Comparison of ENCODE assay signal across 8 mouse cellular contexts in the genomic region with DNA sequence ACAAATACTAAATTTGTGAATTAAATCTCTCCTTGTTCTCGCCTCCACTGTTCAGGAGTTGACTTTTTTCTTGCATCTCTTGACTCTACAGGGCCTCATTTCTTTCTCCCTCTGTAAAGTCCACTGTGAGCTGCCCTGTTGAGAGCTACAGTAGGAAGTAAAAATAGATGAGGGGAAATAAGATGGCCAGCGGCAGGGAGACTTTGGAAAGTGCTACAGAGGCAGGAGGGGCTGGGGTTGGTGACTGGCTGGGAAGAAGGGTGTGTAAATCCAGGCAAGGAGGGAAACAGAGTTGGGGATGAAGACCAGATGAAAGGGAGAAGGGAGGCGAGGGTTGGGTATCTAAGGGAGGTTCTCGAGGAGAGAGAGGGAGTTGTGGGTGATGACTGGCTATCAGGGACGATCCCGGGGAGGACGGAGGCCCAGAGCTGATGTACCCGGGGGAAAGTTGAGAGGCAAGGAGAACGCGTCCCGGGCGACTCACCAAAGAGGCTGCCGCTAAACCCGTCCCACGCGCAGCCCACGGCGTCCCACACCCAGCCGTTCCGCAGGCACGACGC. TPM values are rescaled to one million over a fixed set of nuclear protein-coding genes. Genes with fewer than 3 reads are reported as not detected.
A peak's percentile ranks its signal among the peaks of the same experiment; 100 is the strongest.
DNase-seq lines count a peak whose midpoint lies in the region; ATAC-seq and TF ChIP-seq lines count a peak whose summit lies in the region.

No protein-coding gene starts in this region.

- H3K79me2 ChIP-seq in MEL (ENCODE audit: control insufficient read depth, insufficient read depth, low read length, poor library complexity) = peaks cover 6% of the 10 kb centered on the region

- no peak for TF ChIP-seq CTCF in MEL (IDR thresholded peaks at IDR 0.05 in 2 of 3, conservative IDR thresholded peaks at IDR 0.05 in 1 of 3; ENCODE audit: control insufficient read depth in 1 of 3, insufficient read depth in 1 of 3, low read depth in 2 of 3, low read length in 3 of 3, poor library complexity in 1 of 3, severe bottlenecking in 1 of 3)

- no peak for DNase-seq in heart, embryonic 10.5 days (ENCODE audit: low spot score)
- no peak for DNase-seq in heart, postnatal 36 days
- DNase-seq in MEL (ENCODE audit: low read depth, low spot score) = peak; percentile 60
- DNase-seq in limb, embryonic 14.5 days (ENCODE audit: low spot score) = no peak
- DNase-seq in spleen, adult 12 weeks (ENCODE audit: low spot score) = no peak
- DNase-seq in cerebellum, postnatal 4 days (ENCODE audit: low spot score in 2 of 2) = no peak

- no peak; the same call in 1 of the 2 replicates for ATAC-seq in forebrain, embryonic 15.5 days (replicated peaks)
- ATAC-seq in limb, embryonic 14.5 days (ENCODE audit: low FRiP score, low read depth) = no peak
- no peak for ATAC-seq in neural tube, embryonic 15.5 days (ENCODE audit: low FRiP score)

- no peak for TF ChIP-seq EP300 in MEL (IDR thresholded peaks at IDR 0.05; ENCODE audit: low read depth in 1 of 2, low read length in 2 of 2)

- 1% methylated on average over 22 of the region's 22 CpGs for WGBS in heart, embryonic 10.5 days
- WGBS in forebrain, embryonic 15.5 days = under 1% methylated on average over 22 of the region's 22 CpGs
- 1% methylated on average over 18 of the region's 22 CpGs for WGBS in limb, embryonic 14.5 days
- under 1% methylated on average over 22 of the region's 22 CpGs for WGBS in neural tube, embryonic 15.5 days

- peak overlapping the region; percentile 98 for H3K27ac ChIP-seq in heart, embryonic 10.5 days
- peak overlapping the region; percentile 49 for H3K27ac ChIP-seq in MEL (ENCODE audit: control insufficient read depth, low read depth, low read length)
- H3K27ac ChIP-seq in forebrain, embryonic 15.5 days (replicated peaks) = peak overlapping the region; percentile 88
- H3K27ac ChIP-seq in limb, embryonic 14.5 days (replicated peaks; ENCODE audit: low read depth, low read length) = peak overlapping the region; percentile 74
- H3K27ac ChIP-seq in neural tube, embryonic 15.5 days (replicated peaks) = peak overlapping the region; percentile 90

- peak overlapping the region; percentile 92 for H3K4me2 ChIP-seq in forebrain, embryonic 15.5 days (replicated peaks)
- peak overlapping the region; percentile 82 for H3K4me2 ChIP-seq in limb, embryonic 14.5 days (replicated peaks; ENCODE audit: low read depth, low read length, severe bottlenecking)
- H3K4me2 ChIP-seq in neural tube, embryonic 15.5 days = peak overlapping the region; percentile 93

- no peaks in the 10 kb centered on the region for H3K9me3 ChIP-seq in heart, embryonic 10.5 days
- no peaks in the 10 kb centered on the region for H3K9me3 ChIP-seq in MEL (replicated peaks; ENCODE audit: insufficient read depth, low read length)
- no peaks in the 10 kb centered on the region for H3K9me3 ChIP-seq in forebrain, embryonic 15.5 days
- H3K9me3 ChIP-seq in limb, embryonic 14.5 days (ENCODE audit: control insufficient read depth, low read length) = no peaks in the 10 kb centered on the region
- no peaks in the 10 kb centered on the region for H3K9me3 ChIP-seq in neural tube, embryonic 15.5 days (replicated peaks)

- H3K27me3 ChIP-seq in heart, embryonic 10.5 days (ENCODE audit: insufficient read depth, poor library complexity, severe bottlenecking) = no peaks in the 10 kb centered on the region
- H3K27me3 ChIP-seq in MEL (ENCODE audit: control insufficient read depth in 1 of 2, insufficient read depth in 2 of 2, low read length in 2 of 2) = no peaks in the 10 kb centered on the region
- H3K27me3 ChIP-seq in forebrain, embryonic 15.5 days = no peaks in the 10 kb centered on the region
- H3K27me3 ChIP-seq in limb, embryonic 14.5 days (ENCODE audit: control insufficient read depth, insufficient read depth, low read length) = no peaks in the 10 kb centered on the region
- no peaks in the 10 kb centered on the region for H3K27me3 ChIP-seq in neural tube, embryonic 15.5 days (replicated peaks)

- H3K4me1 ChIP-seq in heart, embryonic 10.5 days = peaks cover 25% of the 10 kb centered on the region
- H3K4me1 ChIP-seq in MEL (ENCODE audit: control insufficient read depth in 1 of 2, insufficient read depth in 2 of 2, low read length in 2 of 2) = no peaks in the 10 kb centered on the region; a peak in 2 of 4 replicates
- H3K4me1 ChIP-seq in forebrain, embryonic 15.5 days = peaks cover 20% of the 10 kb centered on the region
- peaks cover 12% of the 10 kb centered on the region for H3K4me1 ChIP-seq in limb, embryonic 14.5 days (ENCODE audit: control insufficient read depth, insufficient read depth, low read length)
- H3K4me1 ChIP-seq in neural tube, embryonic 15.5 days = peaks cover 22% of the 10 kb centered on the region

- TF ChIP-seq RAD21 in MEL (IDR thresholded peaks at IDR 0.05; ENCODE audit: low read depth, low read length) = no peak; the same call in 1 of the 2 replicates

- no peak for TF ChIP-seq POLR2A in MEL (IDR thresholded peaks at IDR 0.05; ENCODE audit: control insufficient read depth in 1 of 2, insufficient read depth in 1 of 2, low read depth in 1 of 2, low read length in 2 of 2, poor library complexity in 1 of 2)
- no peak for TF ChIP-seq POLR2A in limb, embryonic 14.5 days (IDR thresholded peaks at IDR 0.05; ENCODE audit: borderline replicate concordance, extremely low read depth, insufficient read depth, insufficient read length)

- H3K4me3 ChIP-seq in heart, embryonic 10.5 days = peak overlapping the region; percentile 82
- H3K4me3 ChIP-seq in MEL (ENCODE audit: control insufficient read depth in 1 of 2, insufficient read depth in 1 of 2, low read depth in 2 of 2, low read length in 2 of 2) = peak overlapping the region; percentile 83 to 94
- H3K4me3 ChIP-seq in forebrain, embryonic 15.5 days = peak overlapping the region; percentile 75
- peak overlapping the region; percentile 75 for H3K4me3 ChIP-seq in limb, embryonic 14.5 days (replicated peaks; ENCODE audit: low read length)
- H3K4me3 ChIP-seq in neural tube, embryonic 15.5 days (replicated peaks) = peak overlapping the region; percentile 75

- H3K36me3 ChIP-seq in heart, embryonic 10.5 days = peaks cover 15% of the 10 kb centered on the region
- H3K36me3 ChIP-seq in MEL (ENCODE audit: control insufficient read depth in 1 of 2, insufficient read depth in 2 of 2, low read length in 2 of 2) = peaks cover 0 to 13% of the 10 kb centered on the region in 2 experiments; a peak in 2 of 4 replicates
- peaks cover 8% of the 10 kb centered on the region; the same call in 1 of the 2 replicates for H3K36me3 ChIP-seq in forebrain, embryonic 15.5 days
- peaks cover 4% of the 10 kb centered on the region; the same call in 1 of the 2 replicates for H3K36me3 ChIP-seq in limb, embryonic 14.5 days (ENCODE audit: control insufficient read depth, insufficient read depth, low read length)
- H3K36me3 ChIP-seq in neural tube, embryonic 15.5 days = peaks cover 13% of the 10 kb centered on the region

- peak overlapping the region; percentile 88 for H3K9ac ChIP-seq in MEL (ENCODE audit: control insufficient read depth, low read depth, low read length, poor library complexity, severe bottlenecking)
- H3K9ac ChIP-seq in forebrain, embryonic 15.5 days (replicated peaks) = peak overlapping the region; percentile 77
- H3K9ac ChIP-seq in limb, embryonic 14.5 days (ENCODE audit: low read depth, low read length, severe bottlenecking) = peak overlapping the region; percentile 80
- peak overlapping the region; percentile 63 for H3K9ac ChIP-seq in neural tube, embryonic 15.5 days (replicated peaks)

- intact Hi-C loops in heart, postnatal 36 days (cut with DNase I) = loop anchor here (1.0 to 5.0 kb wide), 3 partner anchors 66 to 191 kb away; a partner anchor contains a TSS

TF ChIP-seq in MEL, 35 proteins besides CTCF, POLR2A, EP300 and RAD21 (continues in another document):
- TF ChIP-seq JUND (IDR thresholded peaks at IDR 0.05; ENCODE audit: low read depth, low read length) = no peak
- no peak for TF ChIP-seq ZC3H11A (IDR thresholded peaks at IDR 0.05; ENCODE audit: low read depth, low read length)
- TF ChIP-seq ELF1 (IDR thresholded peaks at IDR 0.05; ENCODE audit: low read depth, low read length) = no peak

RNA-seq across cellular contexts. Expression of a gene that starts 0.8 kb away (rescaled TPM):
- 10.8 and 13.7 TPM in 2 replicates for polyA plus RNA-seq in heart, embryonic 10.5 days (2016; fragmentation: Nextera tagmentation; extraction: Ambion mirVana)
- total RNA-seq in heart, postnatal 36 days (2021) = 1 to 10 TPM; 7.2 to 9.9 TPM
- 0.39 and 0.50 TPM in 2 replicates for total RNA-seq in MEL (2012; rRNA removed)
- 1 to 10 TPM in 1 of 2 experiments, not detected in 1; 2.2 TPM for polyA plus RNA-seq in MEL (2012; ENCODE audit: insufficient read depth in 1 of 2, insufficient read length in 2 of 2, low read depth in 1 of 2, low replicate concordance in 2 of 2, missing spikeins in 1 of 2)
- polyA plus RNA-seq in forebrain, embryonic 15.5 days (2015; fragmentation: Nextera tagmentation; extraction: Ambion mirVana) = 3.8 and 4.3 TPM in 2 replicates
- 2.6 and 2.9 TPM in 2 replicates for polyA plus RNA-seq in limb, embryonic 14.5 days (2012; rRNA removed)
- polyA plus RNA-seq in limb, embryonic 14.5 days (2014; fragmentation: Nextera tagmentation; extraction: Ambion mirVana) = 6.1 and 6.5 TPM in 2 replicates
- 7.8 and 8.4 TPM in 2 replicates for polyA plus RNA-seq in neural tube, embryonic 15.5 days (2015; fragmentation: Nextera tagmentation; extraction: Ambion mirVana)

RNA-seq across cellular contexts. Expression of a gene that starts 0.9 kb away (rescaled TPM):
- 4.3 and 6.2 TPM in 2 replicates for polyA plus RNA-seq in heart, embryonic 10.5 days (2016; fragmentation: Nextera tagmentation; extraction: Ambion mirVana)
- total RNA-seq in heart, postnatal 36 days (2021) = 10 to 100 TPM; 10.1 to 10.6 TPM
- total RNA-seq in MEL (2012; rRNA removed) = 3.5 and 4.4 TPM in 2 replicates
- polyA plus RNA-seq in MEL (2012; ENCODE audit: insufficient read depth in 1 of 2, insufficient read length in 2 of 2, low read depth in 1 of 2, low replicate concordance in 2 of 2, missing spikeins in 1 of 2) = 10 to 100 TPM in 1 of 2 experiments, not detected in 1; 16.0 TPM
- polyA plus RNA-seq in forebrain, embryonic 15.5 days (2015; fragmentation: Nextera tagmentation; extraction: Ambion mirVana) = 2.0 and 2.4 TPM in 2 replicates
- 2.1 and 2.2 TPM in 2 replicates for polyA plus RNA-seq in limb, embryonic 14.5 days (2012; rRNA removed)
- 1.5 and 1.9 TPM in 2 replicates for polyA plus RNA-seq in limb, embryonic 14.5 days (2014; fragmentation: Nextera tagmentation; extraction: Ambion mirVana)
- 2.6 and 3.1 TPM in 2 replicates for polyA plus RNA-seq in neural tube, embryonic 15.5 days (2015; fragmentation: Nextera tagmentation; extraction: Ambion mirVana)

RNA-seq across cellular contexts. Expression of a gene that starts 6.6 kb away (rescaled TPM):
- polyA plus RNA-seq in heart, embryonic 10.5 days (2016; fragmentation: Nextera tagmentation; extraction: Ambion mirVana) = not detected in 2 replicates
- not detected for total RNA-seq in heart, postnatal 36 days (2021)
- 0.10 TPM in 1 of 2 replicates, not detected in the other for total RNA-seq in MEL (2012; rRNA removed)
- polyA plus RNA-seq in MEL (2012; ENCODE audit: insufficient read depth in 1 of 2, insufficient read length in 2 of 2, low read depth in 1 of 2, low replicate concordance in 2 of 2, missing spikeins in 1 of 2) = under 1 TPM in 1 of 2 experiments, not detected in 1; 0.31 TPM
- polyA plus RNA-seq in forebrain, embryonic 15.5 days (2015; fragmentation: Nextera tagmentation; extraction: Ambion mirVana) = not detected in 2 replicates
- polyA plus RNA-seq in limb, embryonic 14.5 days (2012; rRNA removed) = not detected in 2 replicates
- polyA plus RNA-seq in limb, embryonic 14.5 days (2014; fragmentation: Nextera tagmentation; extraction: Ambion mirVana) = not detected in 2 replicates
- polyA plus RNA-seq in neural tube, embryonic 15.5 days (2015; fragmentation: Nextera tagmentation; extraction: Ambion mirVana) = not detected in 2 replicates
